Comparison of ENCODE assay signal across 7 mouse cellular contexts in genomic region chr10:4674983-4675592, GRCm38 (mm10).
DNase-seq lines count a peak whose midpoint lies in the region; ATAC-seq and TF ChIP-seq lines count a peak whose summit lies in the region.
"Not testable (repeated sequence)": the region's sequence is repeated elsewhere in the genome, so short reads cannot be mapped to it uniquely, and the experiment has no call there.

No protein-coding gene starts in this region.

- ATAC-seq in embryonic facial prominence, embryonic 13.5 days (ENCODE audit: insufficient number of reproducible peaks, insufficient read depth, low FRiP score, low TSS enrichment, low read depth); heart, embryonic 12.5 days (ENCODE audit: insufficient number of reproducible peaks, low FRiP score): not testable (repeated sequence)
- 0 out of 2 replicates have a peak, but pooled peaks have one; percentile 56 for ATAC-seq in intestine, postnatal 0 days
- peak; percentile 93 for ATAC-seq in megakaryocyte-erythroid progenitor cell, adult 5-6 weeks (replicated peaks; ENCODE audit: low FRiP score, low TSS enrichment, poor library complexity, severe bottlenecking)

- H3K4me1 ChIP-seq in embryonic facial prominence, embryonic 13.5 days; heart, embryonic 12.5 days (replicated peaks); intestine, postnatal 0 days (replicated peaks; ENCODE audit: control insufficient read depth, insufficient read depth, low read length): not testable (repeated sequence)

- DNase-seq in adrenal gland, postnatal 36 days = peak; percentile 15 to 44
- peak; percentile 25 to 27 for DNase-seq in left cerebral cortex, adult 2 months (ENCODE audit: extremely low spot score in 1 of 2, low spot score in 2 of 2)
- DNase-seq in retina, postnatal 1 day = peak; percentile 48

- H3K4me3 ChIP-seq in embryonic facial prominence, embryonic 13.5 days; intestine, postnatal 0 days (ENCODE audit: low read depth, low read length); left cerebral cortex, adult 2 months: not testable (repeated sequence)
- H3K4me3 ChIP-seq in heart, embryonic 12.5 days = peak overlapping the region; percentile 32

- not testable (repeated sequence) for H3K9ac ChIP-seq in embryonic facial prominence, embryonic 13.5 days; heart, embryonic 12.5 days; intestine, postnatal 0 days (ENCODE audit: low read depth, low read length)

- intact Hi-C loops in left cerebral cortex, adult 2 months (cut with DNase I) = not testable (repeated sequence)

- TF ChIP-seq CTCF in intestine, postnatal 0 days (IDR thresholded peaks at IDR 0.05; ENCODE audit: low read depth) = peak; percentile 53
- TF ChIP-seq CTCF in left cerebral cortex, adult 2 months (IDR thresholded peaks at IDR 0.05) = peak; percentile 40

- H3K27me3 ChIP-seq in embryonic facial prominence, embryonic 13.5 days; heart, embryonic 12.5 days (replicated peaks); intestine, postnatal 0 days (replicated peaks; ENCODE audit: control insufficient read depth, insufficient read depth, low read length): not testable (repeated sequence)

- not testable (repeated sequence) for H3K36me3 ChIP-seq in embryonic facial prominence, embryonic 13.5 days; heart, embryonic 12.5 days; intestine, postnatal 0 days (ENCODE audit: control insufficient read depth, insufficient read depth)

- WGBS in embryonic facial prominence, embryonic 13.5 days = 17% methylated on average over 14 of the region's 14 CpGs
- 18% methylated on average over 14 of the region's 14 CpGs for WGBS in heart, embryonic 12.5 days
- WGBS in intestine, postnatal 0 days = 25% methylated on average over 14 of the region's 14 CpGs

- not testable (repeated sequence) for H3K27ac ChIP-seq in embryonic facial prominence, embryonic 13.5 days; heart, embryonic 12.5 days (ENCODE audit: poor library complexity, severe bottlenecking); intestine, postnatal 0 days (ENCODE audit: low read depth, low read length); left cerebral cortex, adult 2 months

- H3K9me3 ChIP-seq in embryonic facial prominence, embryonic 13.5 days; heart, embryonic 12.5 days (replicated peaks); intestine, postnatal 0 days (ENCODE audit: control insufficient read depth): not testable (repeated sequence)

- H3K4me2 ChIP-seq in embryonic facial prominence, embryonic 13.5 days = peak overlapping the region; percentile 50
- peak overlapping the region; percentile 63 for H3K4me2 ChIP-seq in heart, embryonic 12.5 days
- peak overlapping the region; percentile 45; the same call in 1 of the 2 replicates for H3K4me2 ChIP-seq in intestine, postnatal 0 days (replicated peaks; ENCODE audit: low read depth)
